Mouse (Mus musculus) heart, embryonic 10.5 days (tissue): ENCODE results near the gene Fgfr2. TPM values are rescaled to one million over a fixed set of nuclear protein-coding genes. Genes with fewer than 3 reads are reported as not detected.
"Not testable (repeated sequence)": the region's sequence is repeated elsewhere in the genome, so short reads cannot be mapped to it uniquely, and the experiment has no call there.

Source experiments
- DNase-seq: peaks from one replicate; pipeline ENCODE4 v3.0.0-alpha.2; 2017; ENCODE audit warnings: low spot score
- H3K27ac ChIP-seq: fragments of 300-500 bp; sonication (generic); 2 replicates; pipeline ENCODE4 v1.5.1; 2016; ENCODE audit warnings: mild to moderate bottlenecking
- H3K27me3 ChIP-seq: fragments of 300-500 bp; sonication (generic); 2 replicates; pipeline ENCODE4 v1.6.1; 2016; ENCODE audit warnings: mild to moderate bottlenecking; ENCODE audit not compliant: poor library complexity, insufficient read depth, severe bottlenecking
- H3K36me3 ChIP-seq: fragments of 300-500 bp; sonication (generic); 2 replicates; pipeline ENCODE4 v1.6.1; 2016; ENCODE audit warnings: mild to moderate bottlenecking, moderate library complexity
- H3K4me1 ChIP-seq: fragments of 300-500 bp; sonication (generic); 2 replicates; pipeline ENCODE4 v1.6.1; 2016; ENCODE audit warnings: mild to moderate bottlenecking
- H3K4me3 ChIP-seq: fragments of 300-500 bp; sonication (generic); 2 replicates; pipeline ENCODE4 v1.5.1; 2016; ENCODE audit warnings: mild to moderate bottlenecking, moderate library complexity
- H3K9me3 ChIP-seq: fragments of 300-500 bp; sonication (generic); 2 replicates; pipeline ENCODE4 v1.6.1; 2016; ENCODE audit warnings: mild to moderate bottlenecking, moderate library complexity
- WGBS: fragments of 180-500 bp; shearing (Covaris S2); methylation state at CpG from one replicate; pipeline ENCODE4 v1.1.7; 2016; 5-methylcytosine and 5-hydroxymethylcytosine counted together
- microRNA-seq: library from miRNA; unstranded; fragments of <30 nt; microRNA quantifications from one replicate; pipeline ENCODE4, GENCODE M21; 2017
- polyA plus RNA-seq: library from polyadenylated mRNA; unstranded; fragments of >200 nt; fragmentation: Nextera tagmentation; extraction: Ambion mirVana; gene quantifications from 2 replicates; pipeline ENCODE4 v1.2.1, GENCODE M21; 2016

The Fgfr2 gene
- polyA plus RNA-seq, 1 experiment from 2014 or later, result 46.6 TPM

GRCm38 (mm10) chr7:130134924-130135365 is 2988.2 kb downstream of the Fgfr2 start:
- H3K36me3 ChIP-seq, result no peaks in the 10 kb centered on the region
- H3K27me3 ChIP-seq, result no peaks in the 10 kb centered on the region
- WGBS, result 16% methylated on average over 3 of the region's 3 CpGs
- no peak overlapping the region for H3K27ac ChIP-seq
- peaks cover 9% of the 10 kb centered on the region; the same call in 1 of the 2 replicates for H3K4me1 ChIP-seq
- no peak for DNase-seq
- no peak overlapping the region for H3K4me3 ChIP-seq
- no peaks in the 10 kb centered on the region for H3K9me3 ChIP-seq

- H3K4me1 ChIP-seq, H3K27me3 ChIP-seq, H3K36me3 ChIP-seq, H3K9me3 ChIP-seq, H3K27ac ChIP-seq, H3K4me3 ChIP-seq, DNase-seq: not testable (repeated sequence)
Observed at GRCm38 (mm10) chr7:130134428-130134827, 2988.7 kb downstream of the Fgfr2 start.

- Histone ChIP-seq H3K4me1 (peaks cover 16% of the 10 kb centered on the region), H3K4me3 (no peak overlapping the region), H3K27ac (no peak overlapping the region), H3K27me3 (0 out of 2 replicates have a peak, but pooled peaks cover 4% of the 10 kb centered on the region), H3K36me3 (no peaks in the 10 kb centered on the region), H3K9me3 (no peaks in the 10 kb centered on the region)
- WGBS, result 85% methylated on average over 5 of the region's 5 CpGs
- no peak for DNase-seq
Observed at GRCm38 (mm10) chr7:130130226-130130625, 2992.9 kb downstream of the Fgfr2 start.

GRCm38 (mm10) chr7:130129359-130129960 is 2993.7 kb downstream of the Fgfr2 start:
- no peak overlapping the region for H3K4me3 ChIP-seq
- WGBS, result 32% methylated on average over 16 of the region's 16 CpGs
- no peaks in the 10 kb centered on the region for H3K9me3 ChIP-seq
- no peaks in the 10 kb centered on the region for H3K36me3 ChIP-seq
- peaks cover 8% of the 10 kb centered on the region for H3K4me1 ChIP-seq
- H3K27ac ChIP-seq, result no peak overlapping the region
- 0 out of 2 replicates have a peak, but pooled peaks cover 4% of the 10 kb centered on the region for H3K27me3 ChIP-seq
- no peak for DNase-seq

GRCm38 (mm10) chr7:130121507-130121906 is 3001.6 kb downstream of the Fgfr2 start:
- WGBS, result 45% methylated on average over 2 of the region's 2 CpGs
- Histone ChIP-seq H3K4me1 (peaks cover 16% of the 10 kb centered on the region), H3K4me3 (no peak overlapping the region), H3K36me3 (no peaks in the 10 kb centered on the region), H3K9me3 (no peaks in the 10 kb centered on the region), H3K27me3 (no peaks in the 10 kb centered on the region), H3K27ac (no peak overlapping the region)
- DNase-seq, result no peak

GRCm38 (mm10) chr7:130119466-130119865 is 3003.7 kb downstream of the Fgfr2 start:
- Histone ChIP-seq H3K4me3 (no peak overlapping the region), H3K9me3 (no peaks in the 10 kb centered on the region), H3K27me3 (no peaks in the 10 kb centered on the region), H3K4me1 (peaks cover 18% of the 10 kb centered on the region), H3K27ac (peak overlapping the region; percentile 22; the same call in 1 of the 2 replicates), H3K36me3 (no peaks in the 10 kb centered on the region)
- WGBS, result 60% methylated on average over 6 of the region's 6 CpGs
- DNase-seq, result no peak

GRCm38 (mm10) chr7:130118726-130119125 is 3004.4 kb downstream of the Fgfr2 start:
- DNase-seq, result no peak
- Histone ChIP-seq H3K4me3 (no peak overlapping the region), H3K36me3 (no peaks in the 10 kb centered on the region), H3K27ac (no peak overlapping the region), H3K9me3 (no peaks in the 10 kb centered on the region), H3K4me1 (peaks cover 23% of the 10 kb centered on the region), H3K27me3 (no peaks in the 10 kb centered on the region)
- 27% methylated on average over 4 of the region's 4 CpGs for WGBS

GRCm38 (mm10) chr7:130117466-130118123 is 3005.6 kb downstream of the Fgfr2 start:
- WGBS, result 42% methylated on average over 4 of the region's 4 CpGs
- no peak for DNase-seq
- Histone ChIP-seq H3K36me3 (no peaks in the 10 kb centered on the region), H3K4me3 (no peak overlapping the region), H3K9me3 (no peaks in the 10 kb centered on the region), H3K4me1 (peaks cover 30% of the 10 kb centered on the region), H3K27ac (no peak overlapping the region), H3K27me3 (no peaks in the 10 kb centered on the region)

- Histone ChIP-seq H3K27ac (no peak overlapping the region), H3K36me3 (no peaks in the 10 kb centered on the region), H3K9me3 (no peaks in the 10 kb centered on the region), H3K4me3 (no peak overlapping the region), H3K4me1 (peaks cover 34% of the 10 kb centered on the region), H3K27me3 (no peaks in the 10 kb centered on the region)
- 39% methylated on average over 4 of the region's 4 CpGs for WGBS
- no peak for DNase-seq
Observed at GRCm38 (mm10) chr7:130114436-130114835, 3008.7 kb downstream of the Fgfr2 start.

Small RNA genes within 50 kb of the gene (microRNA-seq; reads per million reads assigned to microRNA genes)
- gene Mir7061, result 1.0 reads per million

Other genes with a start within 250 kb of the Fgfr2 start
- 7.0 and 8.3 TPM in 2 replicates for gene Zranb1, start 192.2 kb downstream of the Fgfr2 start, polyA plus RNA-seq
- 60.1 and 75.7 TPM in 2 replicates for gene Ctbp2, start 1.0 kb upstream of the Fgfr2 start, polyA plus RNA-seq